Mouse (Mus musculus) midbrain, embryonic 13.5 days (tissue): Measurements from ENCODE around the gene Cldn10. TPM values are rescaled to one million over a fixed set of nuclear protein-coding genes. Genes with fewer than 3 reads are reported as not detected.

ENCODE experiments used
- ATAC-seq: fragments of 200-750 bp; cut with Nextera tagmentation; 2 replicates; pipeline ENCODE4 v1.8.0; 2017; ENCODE audit warnings: mild to moderate bottlenecking, moderate TSS enrichment, moderate library complexity
- H3K27ac ChIP-seq: fragments of 300-500 bp; sonication (generic); 2 replicates; pipeline ENCODE4 v1.5.1; 2015; ENCODE audit warnings: inconsistent platforms, mild to moderate bottlenecking, moderate library complexity
- H3K27me3 ChIP-seq: fragments of 300-500 bp; sonication (generic); 2 replicates; pipeline ENCODE4 v1.6.1; 2015; ENCODE audit warnings: mild to moderate bottlenecking, inconsistent platforms
- H3K36me3 ChIP-seq: fragments of 300-500 bp; sonication (generic); 2 replicates; pipeline ENCODE4 v1.6.1; 2015; ENCODE audit warnings: mild to moderate bottlenecking, inconsistent platforms
- H3K4me1 ChIP-seq: fragments of 300-500 bp; sonication (generic); replicated peaks from 2 replicates; pipeline ENCODE4 v1.6.1; 2015; ENCODE audit warnings: inconsistent platforms
- H3K4me2 ChIP-seq: fragments of 300-500 bp; sonication (generic); replicated peaks from 2 replicates; pipeline ENCODE4 v1.6.1; 2015; ENCODE audit warnings: moderate library complexity, mild to moderate bottlenecking, inconsistent platforms
- H3K4me3 ChIP-seq: fragments of 300-500 bp; sonication (generic); replicated peaks from 2 replicates; pipeline ENCODE4 v1.5.1; 2015; ENCODE audit warnings: mild to moderate bottlenecking, inconsistent platforms
- H3K9ac ChIP-seq: fragments of 300-500 bp; sonication (generic); replicated peaks from 2 replicates; pipeline ENCODE4 v1.6.1; 2015; ENCODE audit warnings: mild to moderate bottlenecking, inconsistent platforms
- H3K9me3 ChIP-seq: fragments of 300-500 bp; sonication (generic); 2 replicates; pipeline ENCODE4 v1.6.1; 2016; ENCODE audit warnings: mild to moderate bottlenecking, inconsistent platforms
- WGBS: fragments of 180-500 bp; shearing (Covaris S2); methylation state at CpG from one replicate; pipeline ENCODE4 v1.1.7; 2015; 5-methylcytosine and 5-hydroxymethylcytosine counted together
- polyA plus RNA-seq: library from polyadenylated mRNA; unstranded; fragments of >200 nt; fragmentation: Nextera tagmentation; extraction: Ambion mirVana; gene quantifications from 2 replicates; pipeline ENCODE4 v1.2.1, GENCODE M21; 2015

The Cldn10 gene
- polyA plus RNA-seq, 1 experiment from 2014 or later: 1.0 TPM

- Histone ChIP-seq H3K9ac (no peak overlapping the region), H3K4me1 (peaks cover 15% of the 10 kb centered on the region), H3K27me3 (peaks cover 35% of the 10 kb centered on the region), H3K4me3 (no peak overlapping the region), H3K27ac (no peak overlapping the region), H3K4me2 (no peak overlapping the region), H3K9me3 (no peaks in the 10 kb centered on the region), H3K36me3 (no peaks in the 10 kb centered on the region)
- ATAC-seq: no peak
- 77% methylated on average over 6 of the region's 6 CpGs for WGBS
Observed at GRCm38 (mm10) chr14:118851496-118852107, 63.9 kb downstream of the Cldn10 start.

GRCm38 (mm10) chr14:118854371-118855114, 66.8 kb downstream of the Cldn10 start:
- Histone ChIP-seq H3K27ac (no peak overlapping the region), H3K4me2 (peak overlapping the region; percentile 94), H3K27me3 (peaks cover 50% of the 10 kb centered on the region), H3K9me3 (no peaks in the 10 kb centered on the region), H3K4me1 (peaks cover 15% of the 10 kb centered on the region), H3K9ac (peak overlapping the region; percentile 61), H3K4me3 (peak overlapping the region; percentile 52), H3K36me3 (no peaks in the 10 kb centered on the region)
- peak; percentile 84 for ATAC-seq
- WGBS: 2% methylated on average over 48 of the region's 48 CpGs

GRCm38 (mm10) chr14:118855141-118855800, 67.6 kb downstream of the Cldn10 start:
- no peaks in the 10 kb centered on the region for H3K9me3 ChIP-seq
- no peaks in the 10 kb centered on the region for H3K36me3 ChIP-seq
- peaks cover 17% of the 10 kb centered on the region for H3K4me1 ChIP-seq
- ATAC-seq: peak; percentile 77
- H3K4me2 ChIP-seq: peak overlapping the region; percentile 94
- H3K9ac ChIP-seq: peak overlapping the region; percentile 61
- under 1% methylated on average over 28 of the region's 28 CpGs for WGBS
- no peak overlapping the region for H3K27ac ChIP-seq
- H3K4me3 ChIP-seq: peak overlapping the region; percentile 52
- peaks cover 50% of the 10 kb centered on the region for H3K27me3 ChIP-seq

GRCm38 (mm10) chr14:118856563-118856962, 68.9 kb downstream of the Cldn10 start:
- peaks cover 51% of the 10 kb centered on the region for H3K27me3 ChIP-seq

GRCm38 (mm10) chr14:118858318-118858717, 70.6 kb downstream of the Cldn10 start:
- H3K4me1 ChIP-seq: peaks cover 18% of the 10 kb centered on the region
- ATAC-seq: no peak
- no peak overlapping the region for H3K9ac ChIP-seq
- no peak overlapping the region for H3K4me3 ChIP-seq
- no peaks in the 10 kb centered on the region for H3K9me3 ChIP-seq
- H3K36me3 ChIP-seq: no peaks in the 10 kb centered on the region
- WGBS: 73% methylated on average over 6 of the region's 6 CpGs
- H3K27ac ChIP-seq: no peak overlapping the region
- no peak overlapping the region for H3K4me2 ChIP-seq
- H3K27me3 ChIP-seq: peaks cover 47% of the 10 kb centered on the region

More at GRCm38 (mm10) chr14:118856563-118856962, 68.9 kb downstream of the Cldn10 start:
- Histone ChIP-seq H3K36me3 (no peaks in the 10 kb centered on the region), H3K9ac (no peak overlapping the region), H3K9me3 (no peaks in the 10 kb centered on the region), H3K4me3 (no peak overlapping the region), H3K27ac (no peak overlapping the region), H3K4me1 (peaks cover 18% of the 10 kb centered on the region), H3K4me2 (no peak overlapping the region)
- whole genome bisulfite sequencing: 90% methylated on average over 6 of the region's 6 CpGs
- no peak for ATAC-seq

- no peaks in the 10 kb centered on the region for H3K36me3 ChIP-seq
- H3K4me1 ChIP-seq: peaks cover 3% of the 10 kb centered on the region; the same call in 1 of the 2 replicates
- no peak overlapping the region for H3K9ac ChIP-seq
- H3K27ac ChIP-seq: no peak overlapping the region
- H3K9me3 ChIP-seq: no peaks in the 10 kb centered on the region
- H3K27me3 ChIP-seq: peaks cover 11% of the 10 kb centered on the region
- no peak overlapping the region for H3K4me2 ChIP-seq
- 61% methylated on average over 7 of the region's 7 CpGs for WGBS
- no peak overlapping the region for H3K4me3 ChIP-seq
- no peak for ATAC-seq
Observed at GRCm38 (mm10) chr14:118862253-118862652, 74.5 kb downstream of the Cldn10 start.

GRCm38 (mm10) chr14:118864905-118865304, 77.2 kb downstream of the Cldn10 start:
- H3K27me3 ChIP-seq: 0 out of 2 replicates have a peak, but pooled peaks cover 2% of the 10 kb centered on the region
- H3K9ac ChIP-seq: no peak overlapping the region
- no peak overlapping the region for H3K27ac ChIP-seq
- H3K36me3 ChIP-seq: no peaks in the 10 kb centered on the region
- no peaks in the 10 kb centered on the region for H3K9me3 ChIP-seq
- H3K4me3 ChIP-seq: no peak overlapping the region
- WGBS: 65% methylated on average over 4 of the region's 4 CpGs
- peaks cover 3% of the 10 kb centered on the region; the same call in 1 of the 2 replicates for H3K4me1 ChIP-seq
- no peak overlapping the region for H3K4me2 ChIP-seq
- ATAC-seq: no peak

GRCm38 (mm10) chr14:118866014-118866811, 78.5 kb downstream of the Cldn10 start:
- H3K27ac ChIP-seq: no peak overlapping the region
- no peak overlapping the region for H3K9ac ChIP-seq
- H3K9me3 ChIP-seq: no peaks in the 10 kb centered on the region
- 0 out of 2 replicates have a peak, but pooled peaks cover 2% of the 10 kb centered on the region for H3K27me3 ChIP-seq
- no peak overlapping the region for H3K4me2 ChIP-seq
- 93% methylated on average over 10 of the region's 10 CpGs for WGBS
- H3K36me3 ChIP-seq: peaks cover 5% of the 10 kb centered on the region; the same call in 1 of the 2 replicates
- ATAC-seq: no peak
- no peak overlapping the region for H3K4me3 ChIP-seq
- H3K4me1 ChIP-seq: no peaks in the 10 kb centered on the region; the same call in 1 of the 2 replicates

GRCm38 (mm10) chr14:118867366-118867765, 79.7 kb downstream of the Cldn10 start:
- H3K4me1 ChIP-seq: no peaks in the 10 kb centered on the region; the same call in 1 of the 2 replicates
- H3K9ac ChIP-seq: no peak overlapping the region
- H3K36me3 ChIP-seq: peaks cover 14% of the 10 kb centered on the region
- no peak for ATAC-seq
- no peaks in the 10 kb centered on the region for H3K9me3 ChIP-seq
- H3K27me3 ChIP-seq: no peaks in the 10 kb centered on the region
- no peak overlapping the region for H3K4me2 ChIP-seq
- WGBS: 58% methylated on average over 6 of the region's 6 CpGs
- no peak overlapping the region for H3K4me3 ChIP-seq
- H3K27ac ChIP-seq: no peak overlapping the region

- Histone ChIP-seq H3K27me3 (no peaks in the 10 kb centered on the region), H3K9ac (no peak overlapping the region), H3K9me3 (no peaks in the 10 kb centered on the region), H3K27ac (no peak overlapping the region), H3K4me1 (no peaks in the 10 kb centered on the region; the same call in 1 of the 2 replicates), H3K36me3 (peaks cover 22% of the 10 kb centered on the region), H3K4me2 (no peak overlapping the region), H3K4me3 (no peak overlapping the region)
- 76% methylated on average over 13 of the region's 13 CpGs for WGBS
- no peak for ATAC-seq
Observed at GRCm38 (mm10) chr14:118868102-118868724, 80.5 kb downstream of the Cldn10 start.

- no peak overlapping the region for H3K9ac ChIP-seq
- H3K36me3 ChIP-seq: peaks cover 35% of the 10 kb centered on the region
- no peaks in the 10 kb centered on the region for H3K27me3 ChIP-seq
- no peaks in the 10 kb centered on the region; the same call in 1 of the 2 replicates for H3K4me1 ChIP-seq
- H3K4me3 ChIP-seq: no peak overlapping the region
- no peak overlapping the region for H3K27ac ChIP-seq
- no peaks in the 10 kb centered on the region for H3K9me3 ChIP-seq
- H3K4me2 ChIP-seq: no peak overlapping the region
- 95% methylated on average over 6 of the region's 6 CpGs for WGBS
- ATAC-seq: no peak
Observed at GRCm38 (mm10) chr14:118869712-118870111, 82.0 kb downstream of the Cldn10 start.
